Mouse (Mus musculus): ENCODE data around the gene Ier5. TPM values are rescaled to one million over a fixed set of nuclear protein-coding genes. Genes with fewer than 3 reads are reported as not detected.
A peak's percentile ranks its signal among the peaks of the same experiment; 100 is the strongest.

The Ier5 gene
- polyA plus RNA-seq (2014; fragmentation: Nextera tagmentation; extraction: Ambion mirVana) = 6.5 and 7.2 TPM in 2 replicates

DNA sequence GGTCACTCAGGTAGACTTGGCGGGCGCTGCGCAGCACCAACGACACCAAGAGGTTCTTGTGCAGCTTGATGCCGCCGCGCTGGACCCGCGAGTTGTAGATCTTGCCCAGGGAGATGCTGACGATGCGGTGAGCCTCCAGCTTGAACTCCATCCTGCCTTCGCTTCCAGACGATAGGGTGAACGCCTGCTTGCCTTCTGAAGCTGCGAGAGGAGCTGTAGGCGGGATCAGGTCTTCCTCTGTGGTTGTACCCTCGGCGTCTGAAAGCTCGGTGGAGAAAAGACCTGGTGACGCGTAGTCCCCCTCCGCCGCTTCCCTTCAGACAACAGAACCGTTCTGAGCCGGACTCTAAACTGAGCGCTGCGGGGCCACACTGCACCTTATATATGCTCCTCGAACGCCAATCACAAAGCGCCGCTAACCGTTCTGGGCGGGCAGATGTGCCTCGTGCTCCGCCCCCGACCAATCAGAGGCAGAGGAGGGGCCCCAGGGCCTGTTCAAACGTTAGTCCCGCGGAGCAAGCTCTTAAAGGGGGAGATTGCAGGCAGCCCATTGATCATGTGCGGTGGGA is at the start of gene Ier5:
Gene Ier5 (minus strand): TSS at position 357 of the 569 bp plus-strand sequence.
- peak within 1 kb of the TSS; percentile 82 for H3K27ac ChIP-seq (ENCODE audit: low read depth, low read length)
- peak within 1 kb of the TSS; percentile 89 for H3K4me2 ChIP-seq (ENCODE audit: low read depth, low read length)
- peak within 1 kb of the TSS; percentile 92 for H3K4me3 ChIP-seq (ENCODE audit: low read depth, low read length)
- H3K4me1 ChIP-seq (ENCODE audit: control insufficient read depth, insufficient read depth, low read length) = peaks cover 19% of the 10 kb centered on the region
- peak within 1 kb of the TSS; percentile 90 for H3K9ac ChIP-seq (replicated peaks; ENCODE audit: low read depth, low read length)
- 0% methylated on average over 40 of the region's 40 CpGs for WGBS
- ATAC-seq (ENCODE audit: low read depth) = peak; percentile 98
- H3K9me3 ChIP-seq (ENCODE audit: control insufficient read depth, low read length) = no peaks in the 10 kb centered on the region
- H3K27me3 ChIP-seq (ENCODE audit: control insufficient read depth, insufficient read depth, low read length) = peaks cover 3% of the 10 kb centered on the region; the same call in 1 of the 2 replicates
- H3K36me3 ChIP-seq (ENCODE audit: control insufficient read depth, insufficient read depth, low read length) = no peaks in the 10 kb centered on the region

DNA sequence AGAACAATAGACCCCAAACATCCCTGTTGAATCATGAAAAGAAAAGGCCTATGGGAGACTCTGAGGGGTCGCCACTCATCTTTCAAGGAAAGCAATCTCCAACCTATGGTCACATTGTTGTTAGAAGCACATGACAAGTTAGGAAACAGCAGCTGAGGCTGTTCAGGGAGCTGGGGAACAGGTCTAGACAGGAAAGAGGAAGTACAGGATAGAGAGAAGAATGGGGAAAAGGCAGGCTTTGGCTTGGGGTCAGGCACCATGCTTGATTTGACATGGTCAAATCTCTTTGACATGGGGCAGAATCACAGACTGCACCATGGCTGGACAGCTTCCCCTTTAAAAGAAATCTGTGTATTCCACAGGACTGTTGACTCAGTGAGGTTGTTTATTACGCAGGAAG is 47.8 kb upstream of the Ier5 start:
- Histone ChIP-seq H3K4me1 (ENCODE audit: control insufficient read depth, insufficient read depth, low read length) (no peaks in the 10 kb centered on the region), H3K9ac (replicated peaks; ENCODE audit: low read depth, low read length) (no peak overlapping the region), H3K27me3 (ENCODE audit: control insufficient read depth, insufficient read depth, low read length) (no peaks in the 10 kb centered on the region), H3K4me3 (ENCODE audit: low read depth, low read length) (no peak overlapping the region), H3K4me2 (ENCODE audit: low read depth, low read length) (no peak overlapping the region), H3K36me3 (ENCODE audit: control insufficient read depth, insufficient read depth, low read length) (no peaks in the 10 kb centered on the region), H3K27ac (ENCODE audit: low read depth, low read length) (no peak overlapping the region), H3K9me3 (ENCODE audit: control insufficient read depth, low read length) (no peaks in the 10 kb centered on the region)
- no peak for ATAC-seq (ENCODE audit: low read depth)
- WGBS = 87% methylated on average over 2 of the region's 2 CpGs

DNA sequence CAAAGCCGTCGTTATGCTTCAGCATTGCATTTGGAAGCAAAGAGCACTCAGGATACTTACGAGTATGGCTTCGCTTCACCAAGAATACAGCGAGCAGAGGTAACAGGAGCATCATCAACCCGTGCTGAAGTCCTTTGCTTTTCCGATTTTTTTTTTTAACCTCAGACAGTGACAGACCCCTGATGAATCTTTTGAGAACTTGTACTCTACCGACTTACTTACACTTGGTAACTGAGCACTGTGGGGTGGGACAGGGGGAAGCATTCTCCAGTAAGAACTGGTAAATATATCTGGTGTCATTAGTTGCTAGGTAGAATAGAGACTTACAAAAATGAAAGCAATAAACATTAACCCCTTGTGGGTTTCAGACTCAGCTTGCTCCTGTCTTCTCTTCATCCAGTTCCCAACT is 47.1 kb upstream of the Ier5 start, which contains the start of gene Mr1:
Gene Mr1 (minus strand): TSS at position 243 of the 409 bp plus-strand sequence.
- Histone ChIP-seq H3K9me3 (ENCODE audit: control insufficient read depth, low read length) (no peaks in the 10 kb centered on the region), H3K4me1 (ENCODE audit: control insufficient read depth, insufficient read depth, low read length) (no peaks in the 10 kb centered on the region), H3K36me3 (ENCODE audit: control insufficient read depth, insufficient read depth, low read length) (no peaks in the 10 kb centered on the region), H3K4me3 (ENCODE audit: low read depth, low read length) (peak within 1 kb of the TSS; percentile 16; the same call in 1 of the 2 replicates), H3K27ac (ENCODE audit: low read depth, low read length) (no peak within 1 kb of the TSS), H3K4me2 (ENCODE audit: low read depth, low read length) (0 out of 2 replicates have a peak within 1 kb of the TSS, but pooled peaks have one; percentile 11), H3K27me3 (ENCODE audit: control insufficient read depth, insufficient read depth, low read length) (no peaks in the 10 kb centered on the region), H3K9ac (replicated peaks; ENCODE audit: low read depth, low read length) (no peak within 1 kb of the TSS)
- WGBS = 59% methylated on average over 8 of the region's 8 CpGs
- peak; percentile 82; the same call in 1 of the 2 replicates for ATAC-seq (ENCODE audit: low read depth)

DNA sequence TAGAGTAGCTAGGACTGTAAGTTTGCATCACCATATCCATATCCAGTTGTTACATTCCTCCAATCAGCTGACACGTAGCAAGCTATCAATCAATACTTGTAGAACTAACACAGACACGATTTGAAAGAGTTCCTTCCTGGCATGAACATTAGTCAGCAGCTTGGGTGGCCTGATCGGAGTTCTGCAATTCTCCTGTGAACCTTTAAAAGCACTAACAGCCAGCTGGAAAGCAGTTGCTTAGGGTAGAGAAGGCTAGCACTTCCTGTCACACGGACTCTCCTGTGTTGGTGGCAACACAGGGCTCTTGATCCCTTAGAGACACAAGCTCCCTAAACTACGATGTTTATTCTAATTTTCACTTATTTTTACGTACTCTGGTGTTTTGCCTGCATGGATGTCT is 46.2 kb upstream of the Ier5 start:
- Histone ChIP-seq H3K27me3 (ENCODE audit: control insufficient read depth, insufficient read depth, low read length) (no peaks in the 10 kb centered on the region), H3K27ac (ENCODE audit: low read depth, low read length) (no peak overlapping the region), H3K4me1 (ENCODE audit: control insufficient read depth, insufficient read depth, low read length) (no peaks in the 10 kb centered on the region), H3K36me3 (ENCODE audit: control insufficient read depth, insufficient read depth, low read length) (no peaks in the 10 kb centered on the region), H3K9ac (replicated peaks; ENCODE audit: low read depth, low read length) (no peak overlapping the region), H3K4me2 (ENCODE audit: low read depth, low read length) (no peak overlapping the region), H3K9me3 (ENCODE audit: control insufficient read depth, low read length) (no peaks in the 10 kb centered on the region), H3K4me3 (ENCODE audit: low read depth, low read length) (no peak overlapping the region)
- WGBS = 68% methylated on average over 6 of the region's 6 CpGs
- no peak for ATAC-seq (ENCODE audit: low read depth)

DNA sequence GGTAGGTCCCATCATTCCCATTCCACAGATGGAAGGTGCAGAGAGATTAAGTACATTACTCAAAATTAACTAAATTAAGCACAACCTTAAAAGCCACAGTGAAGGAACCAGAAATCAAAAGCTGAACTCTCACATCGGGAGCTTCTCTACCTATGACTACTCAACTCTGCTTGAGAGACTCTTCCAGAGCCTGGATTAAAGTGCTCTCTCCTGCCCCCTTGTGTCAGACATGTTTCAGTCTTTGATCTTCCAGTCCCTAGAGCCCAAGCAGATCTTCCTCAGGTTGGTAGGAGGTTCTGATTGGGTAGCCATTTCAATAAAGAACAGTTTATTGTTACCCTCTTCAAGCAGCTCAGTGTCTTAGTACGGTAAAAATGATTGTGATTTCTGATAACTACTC is 40.6 kb upstream of the Ier5 start:
- no peak overlapping the region for H3K27ac ChIP-seq (ENCODE audit: low read depth, low read length)
- H3K4me1 ChIP-seq (ENCODE audit: control insufficient read depth, insufficient read depth, low read length) = no peaks in the 10 kb centered on the region
- H3K4me2 ChIP-seq (ENCODE audit: low read depth, low read length) = no peak overlapping the region
- no peaks in the 10 kb centered on the region for H3K27me3 ChIP-seq (ENCODE audit: control insufficient read depth, insufficient read depth, low read length)
- WGBS = 64% methylated on average over 2 of the region's 2 CpGs
- H3K4me3 ChIP-seq (ENCODE audit: low read depth, low read length) = no peak overlapping the region
- ATAC-seq (ENCODE audit: low read depth) = no peak
- no peaks in the 10 kb centered on the region for H3K36me3 ChIP-seq (ENCODE audit: control insufficient read depth, insufficient read depth, low read length)
- no peaks in the 10 kb centered on the region for H3K9me3 ChIP-seq (ENCODE audit: control insufficient read depth, low read length)
- H3K9ac ChIP-seq (replicated peaks; ENCODE audit: low read depth, low read length) = no peak overlapping the region

DNA sequence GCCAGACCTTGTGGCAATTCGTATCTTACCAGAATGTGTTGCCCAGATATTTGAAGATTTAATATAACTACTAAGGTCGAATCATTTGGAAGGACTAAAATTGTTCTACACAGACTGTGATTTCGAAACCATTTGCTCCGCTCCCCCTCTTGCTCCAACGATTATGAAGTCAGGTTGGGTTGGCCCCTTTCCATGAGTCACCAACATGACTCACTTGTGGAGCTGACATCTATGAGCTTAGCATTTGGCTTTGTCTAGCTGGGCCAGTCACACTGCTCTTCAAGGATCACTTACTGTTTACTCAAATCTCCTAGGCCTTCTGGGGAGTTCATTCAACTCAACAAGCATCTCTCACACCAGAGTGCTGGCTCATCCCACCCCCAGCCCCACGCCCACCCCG is 39.4 kb upstream of the Ier5 start:
- 96% methylated on average over 7 of the region's 7 CpGs for whole genome bisulfite sequencing
- Histone ChIP-seq H3K27ac (ENCODE audit: low read depth, low read length) (no peak overlapping the region), H3K9ac (replicated peaks; ENCODE audit: low read depth, low read length) (no peak overlapping the region), H3K9me3 (ENCODE audit: control insufficient read depth, low read length) (no peaks in the 10 kb centered on the region), H3K4me2 (ENCODE audit: low read depth, low read length) (no peak overlapping the region), H3K4me1 (ENCODE audit: control insufficient read depth, insufficient read depth, low read length) (no peaks in the 10 kb centered on the region), H3K27me3 (ENCODE audit: control insufficient read depth, insufficient read depth, low read length) (no peaks in the 10 kb centered on the region), H3K4me3 (ENCODE audit: low read depth, low read length) (no peak overlapping the region), H3K36me3 (ENCODE audit: control insufficient read depth, insufficient read depth, low read length) (no peaks in the 10 kb centered on the region)
- ATAC-seq (ENCODE audit: low read depth) = no peak

DNA sequence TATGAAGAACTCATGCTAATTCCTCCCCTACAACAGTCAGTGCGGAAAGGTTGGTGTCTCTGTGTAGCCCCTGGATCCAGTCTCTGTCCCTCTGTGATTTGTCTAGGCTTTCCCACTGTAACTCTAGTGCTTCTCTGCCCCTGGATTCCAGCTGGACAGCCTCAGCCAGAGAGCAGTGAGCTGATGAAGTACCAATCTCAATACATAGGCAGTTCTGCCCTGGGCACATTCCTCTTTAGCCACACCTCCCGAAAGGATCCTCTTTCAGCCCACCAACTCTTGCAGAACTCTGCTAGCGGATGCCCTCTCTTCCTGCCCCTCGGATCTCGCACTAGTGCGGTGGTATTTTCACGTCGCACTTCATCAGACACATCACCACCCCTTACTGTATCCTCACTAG is 35.4 kb upstream of the Ier5 start:
- H3K4me1 ChIP-seq (ENCODE audit: control insufficient read depth, insufficient read depth, low read length) = no peaks in the 10 kb centered on the region
- H3K9ac ChIP-seq (replicated peaks; ENCODE audit: low read depth, low read length) = no peak overlapping the region
- WGBS = 70% methylated on average over 8 of the region's 8 CpGs
- no peak overlapping the region for H3K4me3 ChIP-seq (ENCODE audit: low read depth, low read length)
- no peaks in the 10 kb centered on the region for H3K9me3 ChIP-seq (ENCODE audit: control insufficient read depth, low read length)
- no peak overlapping the region for H3K27ac ChIP-seq (ENCODE audit: low read depth, low read length)
- no peak overlapping the region for H3K4me2 ChIP-seq (ENCODE audit: low read depth, low read length)
- no peak for ATAC-seq (ENCODE audit: low read depth)
- H3K36me3 ChIP-seq (ENCODE audit: control insufficient read depth, insufficient read depth, low read length) = no peaks in the 10 kb centered on the region
- no peaks in the 10 kb centered on the region for H3K27me3 ChIP-seq (ENCODE audit: control insufficient read depth, insufficient read depth, low read length)

DNA sequence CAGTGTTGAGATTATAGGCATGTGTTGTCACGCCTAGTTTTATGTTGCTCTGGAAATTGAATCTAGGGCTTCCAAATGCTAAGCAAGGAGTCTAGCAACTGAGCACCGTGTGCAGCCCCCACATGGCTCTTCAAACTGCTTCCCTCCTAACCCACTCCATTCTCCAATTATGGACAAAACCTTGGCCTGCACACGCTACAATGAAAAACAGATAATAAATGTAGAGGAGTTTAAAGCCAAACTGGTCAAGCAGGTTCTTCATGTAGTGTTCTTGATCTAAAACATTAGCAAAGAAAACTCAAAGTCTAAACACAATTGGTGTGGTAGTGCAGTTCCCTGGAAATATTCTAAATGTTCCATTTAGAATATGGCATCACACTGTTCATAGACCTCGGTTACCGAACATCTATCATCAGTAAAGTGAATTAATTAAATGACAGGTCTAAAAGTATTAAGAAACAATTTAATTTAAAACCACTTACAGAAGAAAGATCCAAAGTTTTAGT is 28.0 kb upstream of the Ier5 start:
- H3K4me1 ChIP-seq (ENCODE audit: control insufficient read depth, insufficient read depth, low read length) = no peaks in the 10 kb centered on the region
- H3K9ac ChIP-seq (replicated peaks; ENCODE audit: low read depth, low read length) = no peak overlapping the region
- H3K4me3 ChIP-seq (ENCODE audit: low read depth, low read length) = no peak overlapping the region
- H3K9me3 ChIP-seq (ENCODE audit: control insufficient read depth, low read length) = no peaks in the 10 kb centered on the region
- H3K4me2 ChIP-seq (ENCODE audit: low read depth, low read length) = no peak overlapping the region
- ATAC-seq (ENCODE audit: low read depth) = no peak
- no peak overlapping the region for H3K27ac ChIP-seq (ENCODE audit: low read depth, low read length)
- no peaks in the 10 kb centered on the region for H3K36me3 ChIP-seq (ENCODE audit: control insufficient read depth, insufficient read depth, low read length)
- WGBS = 89% methylated on average over 5 of the region's 5 CpGs
- no peaks in the 10 kb centered on the region for H3K27me3 ChIP-seq (ENCODE audit: control insufficient read depth, insufficient read depth, low read length)

DNA sequence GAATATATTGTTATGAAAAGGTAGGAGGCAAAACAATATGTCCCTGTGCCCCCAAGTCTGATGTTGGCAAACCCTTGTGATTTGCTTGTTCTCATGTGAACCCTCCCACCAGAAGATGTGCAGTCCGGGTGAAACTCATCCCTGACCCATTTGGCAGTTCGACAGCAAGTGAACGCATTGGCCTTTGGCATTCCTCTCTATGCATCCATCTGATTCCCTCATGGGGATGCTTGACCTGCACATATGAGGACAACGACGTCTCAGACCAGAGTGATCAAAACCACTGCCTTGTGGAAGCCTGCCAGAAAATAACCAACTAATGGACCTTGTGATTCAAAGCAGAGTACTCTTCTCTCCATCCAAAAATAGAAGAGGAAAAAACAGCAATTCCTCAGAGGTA is 27.3 kb upstream of the Ier5 start:
- no peak for ATAC-seq (ENCODE audit: low read depth)
- no peaks in the 10 kb centered on the region for H3K4me1 ChIP-seq (ENCODE audit: control insufficient read depth, insufficient read depth, low read length)
- H3K27ac ChIP-seq (ENCODE audit: low read depth, low read length) = no peak overlapping the region
- H3K4me2 ChIP-seq (ENCODE audit: low read depth, low read length) = no peak overlapping the region
- H3K27me3 ChIP-seq (ENCODE audit: control insufficient read depth, insufficient read depth, low read length) = no peaks in the 10 kb centered on the region
- no peaks in the 10 kb centered on the region for H3K9me3 ChIP-seq (ENCODE audit: control insufficient read depth, low read length)
- no peak overlapping the region for H3K9ac ChIP-seq (replicated peaks; ENCODE audit: low read depth, low read length)
- no peak overlapping the region for H3K4me3 ChIP-seq (ENCODE audit: low read depth, low read length)
- WGBS = 80% methylated on average over 5 of the region's 5 CpGs
- H3K36me3 ChIP-seq (ENCODE audit: control insufficient read depth, insufficient read depth, low read length) = no peaks in the 10 kb centered on the region

Measured in neural tube, embryonic 14.5 days (tissue).